8 mouse cellular contexts compared by ENCODE assay signal in the genomic region with DNA sequence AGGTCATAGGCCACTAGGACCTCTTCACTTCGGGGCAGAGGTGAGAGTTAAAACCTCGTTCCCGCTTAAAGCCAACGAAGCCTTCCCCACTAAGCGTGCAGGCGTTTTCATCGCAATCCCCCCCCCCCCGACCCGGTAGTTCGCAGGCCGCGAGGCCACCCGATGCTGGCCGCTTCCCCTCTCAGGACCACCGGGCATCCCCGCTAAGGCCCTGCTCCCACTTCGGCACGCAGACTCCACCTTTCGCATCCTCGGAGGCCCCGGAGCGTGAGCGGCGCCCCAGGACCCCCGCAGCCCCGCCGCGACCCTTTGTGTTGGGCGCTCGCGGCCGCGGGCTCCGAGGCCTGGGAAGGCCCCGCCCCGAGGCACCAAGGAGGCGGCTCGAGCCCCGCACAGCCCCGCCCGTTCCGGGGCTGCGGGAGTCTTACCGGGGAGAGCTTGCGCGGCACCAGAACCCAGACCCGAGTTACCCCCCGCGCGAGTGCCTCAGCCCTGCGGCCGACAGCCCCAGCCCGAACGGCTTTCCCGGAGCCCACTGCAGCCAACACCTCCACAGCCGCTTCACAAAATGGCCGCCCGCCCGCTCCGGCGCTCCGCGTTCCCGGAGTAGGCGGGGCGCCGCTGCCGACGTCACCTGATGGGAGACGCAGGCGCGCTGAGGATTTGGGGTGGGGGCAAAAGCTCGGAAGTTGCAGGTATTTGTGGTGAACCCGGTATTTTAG. TPM values are rescaled to one million over a fixed set of nuclear protein-coding genes. Genes with fewer than 3 reads are reported as not detected.
A peak's percentile ranks its signal among the peaks of the same experiment; 100 is the strongest.
DNase-seq lines count a peak whose midpoint lies in the region; ATAC-seq and TF ChIP-seq lines count a peak whose summit lies in the region.

A gene (minus strand): TSS at position 608 of the 722 bp plus-strand sequence.
A gene (minus strand): TSS at position 621 of the 722 bp plus-strand sequence.

- peak within 1 kb of the TSS; percentile 99 for H3K27ac ChIP-seq in cortical plate, adult 2 months (ENCODE audit: insufficient read depth, low read length)

- no peak for TF ChIP-seq CTCF in cortical plate, adult 2 months (IDR thresholded peaks at IDR 0.05; ENCODE audit: extremely low read depth, insufficient read depth, low read length)

- peak within 1 kb of the TSS; percentile 89 for H3K4me3 ChIP-seq in cortical plate, adult 2 months (ENCODE audit: insufficient read depth, low read length)

- DNase-seq in gastrocnemius, postnatal 10 days, result peak; percentile 94
- peak; percentile 97 for DNase-seq in induced T-regulatory cell, adult 2 months (ENCODE audit: low read depth)
- peak; percentile 58 to 86 for DNase-seq in left cerebral cortex, adult 9 months (ENCODE audit: low spot score in 2 of 2)
- DNase-seq in right cerebral cortex, postnatal 14 days, result peak; percentile 94
- DNase-seq in urinary bladder, postnatal 36 days (ENCODE audit: low spot score in 2 of 2), result peak; percentile 89 to 91

- peak; percentile 88 for ATAC-seq in activated CD4-positive, CD25-positive, alpha-beta regulatory T cell, adult 4 months
- peak; percentile 85 for ATAC-seq in megakaryocyte progenitor cell, adult 5-6 weeks (replicated peaks; ENCODE audit: poor library complexity)

- H3K4me1 ChIP-seq in cortical plate, adult 2 months (ENCODE audit: control insufficient read depth, insufficient read depth, low read length), result peaks cover 2% of the 10 kb centered on the region

- TF ChIP-seq POLR2A in cortical plate, adult 2 months (IDR thresholded peaks at IDR 0.05; ENCODE audit: extremely low read depth, insufficient read depth, low read length), result peak; percentile 78

RNA-seq across cellular contexts. Expression of the first gene that starts in this region (rescaled TPM):
- 10 to 100 TPM; 46.1 to 54.1 TPM for polyA plus RNA-seq in activated CD4-positive, CD25-positive, alpha-beta regulatory T cell, adult 4 months (2017; shearing (Covaris generic))
- 46.7 and 46.8 TPM in 2 replicates for polyA plus RNA-seq in cortical plate, adult 2 months (2012; rRNA removed)
- 10 to 100 TPM; 14.5 to 15.1 TPM for total RNA-seq in gastrocnemius, postnatal 10 days (2021)
- total RNA-seq in megakaryocyte progenitor cell, adult 5-6 weeks (2015), result 36.8 and 39.2 TPM in 2 replicates
- 22.1 and 26.1 TPM in 2 replicates for total RNA-seq in megakaryocyte progenitor cell, adult 5-6 weeks (2017)

RNA-seq across cellular contexts. Expression of the second gene that starts in this region (rescaled TPM):
- polyA plus RNA-seq in activated CD4-positive, CD25-positive, alpha-beta regulatory T cell, adult 4 months (2017; shearing (Covaris generic)), result 10 to 100 TPM; 16.2 to 18.7 TPM
- 7.6 and 9.4 TPM in 2 replicates for polyA plus RNA-seq in cortical plate, adult 2 months (2012; rRNA removed)
- total RNA-seq in gastrocnemius, postnatal 10 days (2021), result 10 to 100 TPM; 13.9 to 17.9 TPM
- 34.4 and 44.8 TPM in 2 replicates for total RNA-seq in megakaryocyte progenitor cell, adult 5-6 weeks (2015)
- 33.6 and 59.0 TPM in 2 replicates for total RNA-seq in megakaryocyte progenitor cell, adult 5-6 weeks (2017)

Comparison
In these comparisons a context has a peak if more than half of its experiments do, and no peak if none do; other contexts are left out.
1. Peak in every context shown above with its lines: DNase-seq, ATAC-seq, H3K4me3 ChIP-seq and H3K27ac ChIP-seq.